Mouse (Mus musculus) cerebellum, postnatal 10 days (tissue): Measurements from ENCODE around the gene Lysmd2.
A peak's percentile ranks its signal among the peaks of the same experiment; 100 is the strongest.
"Not testable (repeated sequence)": the region's sequence is repeated elsewhere in the genome, so short reads cannot be mapped to it uniquely, and the experiment has no call there.

ENCODE experiments used
- DNase-seq, 2 experiments: peaks; one replicate each; pipeline ENCODE4 v3.0.0; 2021; ENCODE audit warnings: mixed read lengths in 2 of 2

Gene Lysmd2

GRCm38 (mm10) chr9:75630823-75631454 lies 5.4 kb downstream of the Lysmd2 start:
- no peak for DNase-seq

GRCm38 (mm10) chr9:75632111-75632510 lies 6.6 kb downstream of the Lysmd2 start:
- DNase-seq: peak; percentile 42 to 47

GRCm38 (mm10) chr9:75632902-75633301 lies 7.4 kb downstream of the Lysmd2 start:
- DNase-seq: peak; percentile 68 to 70

GRCm38 (mm10) chr9:75633603-75634002 lies 8.1 kb downstream of the Lysmd2 start:
- no peak for DNase-seq

- DNase-seq: peak; percentile 54
Observed at GRCm38 (mm10) chr9:75634226-75634625, 8.7 kb downstream of the Lysmd2 start.

- DNase-seq: no peak
Observed at GRCm38 (mm10) chr9:75645405-75645804, 19.9 kb downstream of the Lysmd2 start.

- no peak for DNase-seq
Observed at GRCm38 (mm10) chr9:75653981-75654911, 28.7 kb downstream of the Lysmd2 start.

GRCm38 (mm10) chr9:75656456-75656855 lies 30.9 kb downstream of the Lysmd2 start:
- not testable (repeated sequence) for DNase-seq

- DNase-seq: no peak
Observed at GRCm38 (mm10) chr9:75660917-75661316, 35.4 kb downstream of the Lysmd2 start.

- DNase-seq: no peak
Observed at GRCm38 (mm10) chr9:75665364-75665763, 39.8 kb downstream of the Lysmd2 start.

- DNase-seq: peak; percentile 78 to 82
Observed at GRCm38 (mm10) chr9:75666612-75667011, 41.1 kb downstream of the Lysmd2 start.

- DNase-seq: no peak
Observed at GRCm38 (mm10) chr9:75672769-75673168, 47.2 kb downstream of the Lysmd2 start.

GRCm38 (mm10) chr9:75676226-75676625 lies 50.7 kb downstream of the Lysmd2 start:
- DNase-seq: no peak

- DNase-seq: no peak
Observed at GRCm38 (mm10) chr9:75678341-75678740, 52.8 kb downstream of the Lysmd2 start.

GRCm38 (mm10) chr9:75679629-75680028 lies 54.1 kb downstream of the Lysmd2 start:
- no peak for DNase-seq

- DNase-seq: no peak
Observed at GRCm38 (mm10) chr9:75680606-75681005, 55.1 kb downstream of the Lysmd2 start.

- peak; percentile 99 for DNase-seq
Observed at GRCm38 (mm10) chr9:75683426-75684191, 58.1 kb downstream of the Lysmd2 start, which contains the start of gene Scg3. Gene Scg3, minus strand, starts transcription at chr9:75684056.

GRCm38 (mm10) chr9:75684292-75684691 lies 58.8 kb downstream of the Lysmd2 start:
- DNase-seq: peak in 1 of 2 experiments; percentile 21

GRCm38 (mm10) chr9:75684772-75685171 lies 59.2 kb downstream of the Lysmd2 start:
- peak; percentile 27 to 39 for DNase-seq
